In genomic region chr8:82402261-82402685, GRCm38 (mm10) we compare ENCODE assay signal across 7 mouse cellular contexts. TPM values are rescaled to one million over a fixed set of nuclear protein-coding genes. Genes with fewer than 3 reads are reported as not detected.
DNase-seq lines count a peak whose midpoint lies in the region; ATAC-seq and TF ChIP-seq lines count a peak whose summit lies in the region.

No protein-coding gene starts in this region.

- no peaks in the 10 kb centered on the region for H3K36me3 ChIP-seq in forebrain, embryonic 16.5 days (ENCODE audit: control insufficient read depth, insufficient read depth)
- no peaks in the 10 kb centered on the region for H3K36me3 ChIP-seq in hindbrain, embryonic 11.5 days (ENCODE audit: control insufficient read depth, insufficient read depth, low read length)
- H3K36me3 ChIP-seq in liver, embryonic 11.5 days (ENCODE audit: control insufficient read depth, insufficient read depth, low read length) = no peaks in the 10 kb centered on the region
- H3K36me3 ChIP-seq in midbrain, postnatal 0 days (ENCODE audit: insufficient read depth, low read length) = no peaks in the 10 kb centered on the region

- 0 out of 2 replicates have a peak overlapping the region, but pooled peaks have one; percentile 23 for H3K9ac ChIP-seq in forebrain, embryonic 16.5 days (replicated peaks; ENCODE audit: low read depth, low read length)
- peak overlapping the region; percentile 27; the same call in 1 of the 2 replicates for H3K9ac ChIP-seq in hindbrain, embryonic 11.5 days (ENCODE audit: low read depth, low read length)
- H3K9ac ChIP-seq in liver, embryonic 11.5 days (ENCODE audit: low read depth, low read length) = peak overlapping the region; percentile 42
- H3K9ac ChIP-seq in midbrain, postnatal 0 days (replicated peaks; ENCODE audit: low read length, poor library complexity, severe bottlenecking) = no peak overlapping the region

- DNase-seq in NIH3T3 (ENCODE audit: low read depth) = peak; percentile 70
- peak; percentile 71 to 80 for DNase-seq in adrenal gland, postnatal 36 days
- DNase-seq in hindbrain, embryonic 11.5 days (ENCODE audit: low spot score) = no peak
- DNase-seq in liver, embryonic 11.5 days (ENCODE audit: low spot score) = peak; percentile 43
- peak; percentile 2 for DNase-seq in midbrain, postnatal 0 days (ENCODE audit: low spot score)
- no peak for DNase-seq in MN1 (ENCODE audit: low spot score)

- H3K4me1 ChIP-seq in forebrain, embryonic 16.5 days (replicated peaks; ENCODE audit: control insufficient read depth, insufficient read depth, low read length) = peaks cover 16% of the 10 kb centered on the region
- H3K4me1 ChIP-seq in hindbrain, embryonic 11.5 days (replicated peaks; ENCODE audit: control insufficient read depth, insufficient read depth, low read length) = no peaks in the 10 kb centered on the region
- no peaks in the 10 kb centered on the region; the same call in 1 of the 2 replicates for H3K4me1 ChIP-seq in liver, embryonic 11.5 days (replicated peaks; ENCODE audit: control insufficient read depth, insufficient read depth, low read length)
- H3K4me1 ChIP-seq in midbrain, postnatal 0 days (ENCODE audit: insufficient read depth, low read length) = peaks cover 4% of the 10 kb centered on the region; the same call in 1 of the 2 replicates

- no peaks in the 10 kb centered on the region for H3K9me3 ChIP-seq in forebrain, embryonic 16.5 days (ENCODE audit: control insufficient read depth, low read length)
- no peaks in the 10 kb centered on the region for H3K9me3 ChIP-seq in hindbrain, embryonic 11.5 days (ENCODE audit: control insufficient read depth, low read length)
- H3K9me3 ChIP-seq in liver, embryonic 11.5 days (ENCODE audit: control insufficient read depth, low read length) = no peaks in the 10 kb centered on the region
- no peaks in the 10 kb centered on the region for H3K9me3 ChIP-seq in midbrain, postnatal 0 days (ENCODE audit: low read length)

- no peak for TF ChIP-seq CTCF in midbrain, postnatal 0 days (IDR thresholded peaks at IDR 0.05)

- no peak overlapping the region for H3K27ac ChIP-seq in forebrain, embryonic 16.5 days (ENCODE audit: low read length)
- H3K27ac ChIP-seq in hindbrain, embryonic 11.5 days (ENCODE audit: low read depth, low read length) = no peak overlapping the region
- H3K27ac ChIP-seq in liver, embryonic 11.5 days (ENCODE audit: low read depth, low read length) = no peak overlapping the region
- H3K27ac ChIP-seq in midbrain, postnatal 0 days (ENCODE audit: low read depth, low read length) = no peak overlapping the region

- ATAC-seq in forebrain, embryonic 16.5 days = peak; percentile 31; the same call in 1 of the 2 replicates
- ATAC-seq in hindbrain, embryonic 11.5 days (ENCODE audit: low FRiP score) = peak; percentile 65
- peak; percentile 46 for ATAC-seq in liver, embryonic 11.5 days (replicated peaks; ENCODE audit: low FRiP score)
- no peak for ATAC-seq in midbrain, postnatal 0 days (ENCODE audit: low FRiP score)

- 4% methylated on average over 12 of the region's 13 CpGs for WGBS in forebrain, embryonic 16.5 days
- 3% methylated on average over 12 of the region's 13 CpGs for WGBS in hindbrain, embryonic 11.5 days
- 2% methylated on average over 13 of the region's 13 CpGs for WGBS in liver, embryonic 11.5 days
- 3% methylated on average over 13 of the region's 13 CpGs for WGBS in midbrain, postnatal 0 days

- H3K4me3 ChIP-seq in forebrain, embryonic 16.5 days (replicated peaks; ENCODE audit: low read length) = peak overlapping the region; percentile 32
- H3K4me3 ChIP-seq in hindbrain, embryonic 11.5 days (ENCODE audit: low read depth, low read length) = peak overlapping the region; percentile 34
- H3K4me3 ChIP-seq in liver, embryonic 11.5 days (ENCODE audit: low read depth, low read length) = peak overlapping the region; percentile 45
- peak overlapping the region; percentile 34 for H3K4me3 ChIP-seq in midbrain, postnatal 0 days (ENCODE audit: low read depth, low read length)

- peak overlapping the region; percentile 61 for H3K4me2 ChIP-seq in forebrain, embryonic 16.5 days (ENCODE audit: low read length)
- H3K4me2 ChIP-seq in hindbrain, embryonic 11.5 days (replicated peaks; ENCODE audit: low read depth, low read length) = peak overlapping the region; percentile 59
- peak overlapping the region; percentile 83 for H3K4me2 ChIP-seq in liver, embryonic 11.5 days
- peak overlapping the region; percentile 54 for H3K4me2 ChIP-seq in midbrain, postnatal 0 days (ENCODE audit: low read depth, low read length, poor library complexity, severe bottlenecking)

- no peaks in the 10 kb centered on the region for H3K27me3 ChIP-seq in forebrain, embryonic 16.5 days (replicated peaks; ENCODE audit: control insufficient read depth, insufficient read depth, low read length)
- no peaks in the 10 kb centered on the region for H3K27me3 ChIP-seq in hindbrain, embryonic 11.5 days (ENCODE audit: control insufficient read depth, insufficient read depth, low read length)
- no peaks in the 10 kb centered on the region for H3K27me3 ChIP-seq in liver, embryonic 11.5 days (replicated peaks; ENCODE audit: control insufficient read depth, insufficient read depth, low read length)
- H3K27me3 ChIP-seq in midbrain, postnatal 0 days (ENCODE audit: insufficient read depth, low read length) = no peaks in the 10 kb centered on the region

RNA-seq across cellular contexts. Expression of gene Il15, which starts 0.7 kb away (rescaled TPM):
- 10 to 100 TPM; 11.6 to 14.6 TPM for total RNA-seq in adrenal gland, postnatal 36 days (2021)
- polyA plus RNA-seq in forebrain, embryonic 16.5 days (2015; fragmentation: Nextera tagmentation; extraction: Ambion mirVana) = 0.76 and 1.6 TPM in 2 replicates
- polyA plus RNA-seq in hindbrain, embryonic 11.5 days (2014; fragmentation: Nextera tagmentation; extraction: Ambion mirVana) = 2.7 and 4.0 TPM in 2 replicates
- polyA plus RNA-seq in liver, embryonic 11.5 days (2014; fragmentation: Nextera tagmentation; extraction: Ambion mirVana) = 3.1 and 4.5 TPM in 2 replicates
- total RNA-seq in midbrain, postnatal 0 days (2014; rRNA removed) = 1.9 TPM in 1 of 2 replicates, not detected in the other
- 1.2 and 1.9 TPM in 2 replicates for polyA plus RNA-seq in midbrain, postnatal 0 days (2015; fragmentation: Nextera tagmentation; extraction: Ambion mirVana)

Comparison
In these comparisons a context has a peak if more than half of its experiments do, and no peak if none do; other contexts are left out.
1. DNase-seq: peak in NIH3T3 (single experiment), adrenal gland, postnatal 36 days (2 of 2), liver, embryonic 11.5 days (single experiment) and midbrain, postnatal 0 days (single experiment); none in hindbrain, embryonic 11.5 days (single experiment) and MN1 (single experiment).
2. Peak in every context shown above with its lines, with median percentiles within 50 percentile points of each other: H3K4me2 ChIP-seq and H3K4me3 ChIP-seq.